Mouse (Mus musculus) ES-Bruce4 (cell line): Measurements from ENCODE around the gene Fkrp.

Source experiments
- CTCF ChIP-seq: IDR thresholded peaks from one replicate; pipeline ENCODE4 v1.8.1; 2011; ENCODE audit warnings: low read depth, low read length
- EP300 ChIP-seq: IDR thresholded peaks from 2 replicates; pipeline ENCODE4 v1.6.1; 2011; ENCODE audit warnings: low read depth, low read length; ENCODE audit not compliant: insufficient read depth
- POLR2A ChIP-seq: IDR thresholded peaks from one replicate; pipeline ENCODE4 v1.8.1; 2011; ENCODE audit warnings: low read length; ENCODE audit not compliant: insufficient read depth

- TF ChIP-seq CTCF = no peak
- TF ChIP-seq EP300 = no peak
- TF ChIP-seq POLR2A = peak; percentile 50
These were observed 32.0 kb downstream of the Fkrp start for GRCm38 (mm10) chr7:16784498-16784976.
